Mouse (Mus musculus) G1E (cell line): Measurements from ENCODE around the gene Agtrap.

Source experiments
- CTCF ChIP-seq: IDR thresholded peaks from 2 replicates; pipeline ENCODE4 v1.5.1; 2012; ENCODE audit warnings: low read depth, low read length, inconsistent platforms, mixed read lengths
- GATA1 ChIP-seq: IDR thresholded peaks from 2 replicates; pipeline ENCODE4 v1.6.1; 2012; ENCODE audit warnings: borderline replicate concordance, low read length, inconsistent platforms, mixed read lengths
- GATA2 ChIP-seq: IDR thresholded peaks from 2 replicates; pipeline ENCODE4 v1.6.1; 2012; ENCODE audit warnings: low read depth, low read length, inconsistent platforms, borderline replicate concordance
- TAL1 ChIP-seq: conservative IDR thresholded peaks from 2 replicates; pipeline ENCODE4 v1.6.1; 2012; ENCODE audit warnings: low read depth, low read length, inconsistent platforms, mixed read lengths

DNA sequence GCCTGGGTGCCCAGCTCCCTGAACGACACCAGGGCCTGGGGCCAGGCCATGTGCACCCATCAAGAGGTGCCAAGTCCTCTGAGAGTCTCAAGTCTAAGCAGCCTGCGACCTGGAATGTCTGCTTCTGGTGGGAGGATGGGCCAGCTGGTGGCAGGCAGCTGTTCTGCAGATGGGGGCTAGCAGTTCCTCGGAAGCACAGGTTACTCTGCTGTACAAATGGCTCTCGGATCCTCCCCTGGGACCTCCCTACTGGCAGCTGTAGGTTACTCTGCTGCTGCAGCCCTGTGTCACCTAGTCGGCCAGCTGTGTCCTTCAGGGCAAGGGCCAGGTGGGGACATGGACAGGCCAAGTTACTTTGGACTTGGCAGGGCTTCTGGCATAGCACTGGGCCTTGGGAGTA, 16.3 kb downstream of the Agtrap start:
- TF ChIP-seq CTCF, result no peak
- no peak for TF ChIP-seq GATA1
- no peak for TF ChIP-seq TAL1
- TF ChIP-seq GATA2, result no peak
